Mouse (Mus musculus): Measurements from ENCODE around the gene Tmod1.

Gene Tmod1

GRCm38 (mm10) chr4:46117536-46117935, 78.8 kb downstream of the Tmod1 start:
- in situ Hi-C loops (cut with MboI; ENCODE audit: low pct_unique_long_range_greater_than_20kb in 1 of 2, low sequenced_read_pairs in 2 of 2, unreplicated experiment in 1 of 2), result no loop called here

GRCm38 (mm10) chr4:46119514-46120094, 80.9 kb downstream of the Tmod1 start:
- in situ Hi-C loops (cut with MboI; ENCODE audit: low pct_unique_long_range_greater_than_20kb in 1 of 2, low sequenced_read_pairs in 2 of 2, unreplicated experiment in 1 of 2), result no loop called here

- in situ Hi-C loops (cut with MboI; ENCODE audit: low pct_unique_long_range_greater_than_20kb in 1 of 2, low sequenced_read_pairs in 2 of 2, unreplicated experiment in 1 of 2), result no loop called here
Measured at GRCm38 (mm10) chr4:46120767-46121166, 82.0 kb downstream of the Tmod1 start.

GRCm38 (mm10) chr4:46123358-46123757, 84.6 kb downstream of the Tmod1 start:
- in situ Hi-C loops (cut with MboI; ENCODE audit: low pct_unique_long_range_greater_than_20kb in 1 of 2, low sequenced_read_pairs in 2 of 2, unreplicated experiment in 1 of 2), result no loop called here

- in situ Hi-C loops (cut with MboI; ENCODE audit: low pct_unique_long_range_greater_than_20kb in 1 of 2, low sequenced_read_pairs in 2 of 2, unreplicated experiment in 1 of 2), result no loop called here
Measured at GRCm38 (mm10) chr4:46126541-46126940, 87.8 kb downstream of the Tmod1 start.

GRCm38 (mm10) chr4:46129311-46130004, 90.7 kb downstream of the Tmod1 start:
- in situ Hi-C loops (cut with MboI; ENCODE audit: low pct_unique_long_range_greater_than_20kb in 1 of 2, low sequenced_read_pairs in 2 of 2, unreplicated experiment in 1 of 2), result loop anchor here in 1 of 2 experiments (10.0 kb wide), 1 partner anchor 55 kb away; no protein-coding TSS in a partner anchor

- in situ Hi-C loops (cut with MboI; ENCODE audit: low pct_unique_long_range_greater_than_20kb in 1 of 2, low sequenced_read_pairs in 2 of 2, unreplicated experiment in 1 of 2), result loop anchor here in 1 of 2 experiments (10.0 kb wide), 1 partner anchor 55 kb away; no protein-coding TSS in a partner anchor
Measured at GRCm38 (mm10) chr4:46130221-46130620, 91.5 kb downstream of the Tmod1 start.

- in situ Hi-C loops (cut with MboI; ENCODE audit: low pct_unique_long_range_greater_than_20kb in 1 of 2, low sequenced_read_pairs in 2 of 2, unreplicated experiment in 1 of 2), result loop anchor here in 1 of 2 experiments (10.0 kb wide), 1 partner anchor 53 kb away; no protein-coding TSS in a partner anchor
Measured at GRCm38 (mm10) chr4:46131791-46132190, 93.1 kb downstream of the Tmod1 start.

GRCm38 (mm10) chr4:46137629-46138286, 99.0 kb downstream of the Tmod1 start:
- in situ Hi-C loops (cut with MboI; ENCODE audit: low pct_unique_long_range_greater_than_20kb in 1 of 2, low sequenced_read_pairs in 2 of 2, unreplicated experiment in 1 of 2), result loop anchor here in 1 of 2 experiments (10.0 kb wide), 1 partner anchor 47 kb away; no protein-coding TSS in a partner anchor

DNA sequence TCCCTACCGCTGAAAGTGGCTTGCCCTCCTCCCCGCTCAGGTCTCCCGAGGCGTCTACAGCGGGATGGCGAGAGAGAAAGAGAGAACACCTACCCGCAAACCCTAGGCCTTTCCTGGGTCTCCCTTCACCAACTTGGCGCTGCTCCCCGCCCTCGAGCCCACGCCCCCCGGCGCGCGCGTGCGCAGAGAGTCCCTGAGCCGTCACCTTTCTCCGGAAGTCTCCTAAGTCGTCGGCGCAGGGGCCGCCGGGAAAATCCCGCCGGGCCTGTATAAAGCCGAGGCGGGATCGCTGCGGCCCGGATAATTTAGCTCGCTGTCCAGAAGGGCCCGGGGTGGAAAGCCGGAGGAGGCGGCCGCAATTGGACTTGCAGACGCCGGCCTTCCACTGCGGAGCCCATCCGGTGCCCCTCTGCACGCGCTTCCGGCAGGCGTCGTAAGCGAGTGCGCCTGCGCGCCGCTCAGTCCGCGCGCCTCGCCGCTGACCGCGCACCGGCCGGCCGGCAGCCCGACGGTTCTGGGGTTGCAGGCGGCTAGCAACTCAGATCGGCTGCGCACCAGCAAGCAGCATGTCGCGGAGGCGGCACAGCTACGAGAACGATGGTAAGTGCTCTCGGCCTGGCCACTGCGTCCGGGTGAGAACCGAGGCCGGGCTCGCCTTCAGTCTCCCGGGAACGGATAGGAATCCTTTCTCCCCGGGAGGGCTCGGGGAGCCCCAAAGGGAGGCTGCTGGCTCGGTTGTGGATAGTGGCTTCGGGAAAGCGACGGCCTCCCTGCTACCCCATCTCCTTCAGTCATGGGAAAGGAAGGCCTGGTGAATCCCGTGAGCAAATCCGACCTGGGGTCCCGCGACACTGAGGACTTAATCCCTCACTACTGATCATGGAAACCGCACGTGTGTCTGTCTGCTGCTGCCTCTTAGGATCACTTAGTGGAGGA, 99.8 kb downstream of the Tmod1 start, which contains the start of the genes Ncbp1 and Tstd2:
Gene Ncbp1, plus strand, starts transcription at position 327 of the 936 bp plus-strand sequence.
Gene Tstd2, minus strand, starts transcription at position 408 of the 936 bp plus-strand sequence.
- in situ Hi-C loops (cut with MboI; ENCODE audit: low pct_unique_long_range_greater_than_20kb in 1 of 2, low sequenced_read_pairs in 2 of 2, unreplicated experiment in 1 of 2), result loop anchor here in 1 of 2 experiments (10.0 kb wide), 1 partner anchor 46 kb away; no protein-coding TSS in a partner anchor

GRCm38 (mm10) chr4:46144323-46144722, 105.6 kb downstream of the Tmod1 start:
- in situ Hi-C loops (cut with MboI; ENCODE audit: low pct_unique_long_range_greater_than_20kb in 1 of 2, low sequenced_read_pairs in 2 of 2, unreplicated experiment in 1 of 2), result no loop called here

- in situ Hi-C loops (cut with MboI; ENCODE audit: low pct_unique_long_range_greater_than_20kb in 1 of 2, low sequenced_read_pairs in 2 of 2, unreplicated experiment in 1 of 2), result no loop called here
Measured at GRCm38 (mm10) chr4:46146881-46147280, 108.1 kb downstream of the Tmod1 start.

GRCm38 (mm10) chr4:46151903-46152544, 113.3 kb downstream of the Tmod1 start:
- in situ Hi-C loops (cut with MboI; ENCODE audit: low pct_unique_long_range_greater_than_20kb in 1 of 2, low sequenced_read_pairs in 2 of 2, unreplicated experiment in 1 of 2), result no loop called here

DNA sequence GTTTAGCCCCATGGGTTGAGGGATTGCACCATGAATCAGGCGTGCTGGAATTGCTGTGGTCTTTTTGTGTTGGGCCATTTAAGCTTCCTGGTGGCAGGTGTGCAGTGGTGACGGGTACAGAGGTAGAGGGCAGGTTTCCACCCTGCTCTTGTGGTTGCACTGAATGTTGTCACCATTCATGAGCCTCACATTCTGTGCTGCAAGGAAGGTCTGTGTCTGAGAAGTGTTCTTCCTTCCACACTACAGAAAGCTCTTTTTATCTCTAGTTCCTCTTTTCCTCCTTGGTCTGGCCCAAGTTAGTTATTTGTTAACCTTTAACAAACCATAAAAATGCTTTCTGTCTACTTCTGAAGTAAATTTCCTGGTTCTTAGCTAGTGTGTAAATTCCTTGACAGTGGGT, 125.3 kb downstream of the Tmod1 start:
- in situ Hi-C loops (cut with MboI; ENCODE audit: low pct_unique_long_range_greater_than_20kb in 1 of 2, low sequenced_read_pairs in 2 of 2, unreplicated experiment in 1 of 2), result no loop called here
